Mouse (Mus musculus): Measurements from ENCODE around the gene Slc10a7. TPM values are rescaled to one million over a fixed set of nuclear protein-coding genes. Genes with fewer than 3 reads are reported as not detected.

Slc10a7 gene
- polyA plus RNA-seq, 1 experiment = 3.5 TPM

- H3K79me2 ChIP-seq (ENCODE audit: control insufficient read depth, insufficient read depth) = no peaks in the 10 kb centered on the region
- peaks cover 9% of the 10 kb centered on the region for H3K36me3 ChIP-seq (ENCODE audit: control insufficient read depth, insufficient read depth)
- no peak for TF ChIP-seq MYOG (IDR thresholded peaks at IDR 0.05; ENCODE audit: control insufficient read depth in 1 of 3, insufficient read depth in 1 of 3, insufficient read length in 2 of 3, low read depth in 2 of 3)
- no peak for TF ChIP-seq E2F4 (IDR thresholded peaks at IDR 0.05; ENCODE audit: insufficient read depth)
- TF ChIP-seq SRF (IDR thresholded peaks at IDR 0.05; ENCODE audit: control insufficient read depth, insufficient read length, low read depth) = no peak
- no peak for TF ChIP-seq MYOD1 (IDR thresholded peaks at IDR 0.05; ENCODE audit: control insufficient read depth in 1 of 3, insufficient read length in 2 of 3, low read depth in 2 of 3)
- TF ChIP-seq POLR2A (IDR thresholded peaks at IDR 0.05; ENCODE audit: insufficient read length, low read depth) = no peak
- no peak for TF ChIP-seq TCF12 (IDR thresholded peaks at IDR 0.05; ENCODE audit: insufficient read depth, poor library complexity, severe bottlenecking)
- no peak for TF ChIP-seq POLR2AphosphoS2 (IDR thresholded peaks at IDR 0.05; ENCODE audit: insufficient read length, low read depth)
- TF ChIP-seq REST (IDR thresholded peaks at IDR 0.05; ENCODE audit: insufficient read depth, insufficient read length) = no peak
- no peak for TF ChIP-seq TCF3 (IDR thresholded peaks at IDR 0.05; ENCODE audit: insufficient read length, low read depth)
- TF ChIP-seq USF1 (IDR thresholded peaks at IDR 0.05; ENCODE audit: low read depth) = no peak
- TF ChIP-seq MAX (IDR thresholded peaks at IDR 0.05; ENCODE audit: low read depth) = no peak
- TF ChIP-seq CEBPB (IDR thresholded peaks at IDR 0.05; ENCODE audit: insufficient read depth, poor library complexity, severe bottlenecking) = no peak
- no peak overlapping the region for H3K4me3 ChIP-seq
- H3K27me3 ChIP-seq (ENCODE audit: control insufficient read depth, insufficient read depth, insufficient read length) = no peaks in the 10 kb centered on the region
- no peak overlapping the region for H3K4me2 ChIP-seq (ENCODE audit: low read depth)
- no peak overlapping the region for H3ac ChIP-seq (ENCODE audit: control insufficient read depth, insufficient read length)
These were observed 189.2 kb downstream of the Slc10a7 start for GRCm38 (mm10) chr8:78698331-78698741.

- Histone ChIP-seq H3K4me3 (no peak overlapping the region), H3ac (ENCODE audit: control insufficient read depth, insufficient read length) (no peak overlapping the region), H3K4me2 (ENCODE audit: low read depth) (no peak overlapping the region)
These were observed 194.1 kb downstream of the Slc10a7 start for GRCm38 (mm10) chr8:78703068-78703820.

GRCm38 (mm10) chr8:78705980-78706379 lies 196.8 kb downstream of the Slc10a7 start:
- no peak for TF ChIP-seq TCF12 (IDR thresholded peaks at IDR 0.05; ENCODE audit: insufficient read depth, poor library complexity, severe bottlenecking)
- TF ChIP-seq E2F4 (IDR thresholded peaks at IDR 0.05; ENCODE audit: insufficient read depth) = no peak
- no peak for TF ChIP-seq POLR2A (IDR thresholded peaks at IDR 0.05; ENCODE audit: insufficient read length, low read depth)
- TF ChIP-seq USF1 (IDR thresholded peaks at IDR 0.05; ENCODE audit: low read depth) = no peak
- TF ChIP-seq POLR2AphosphoS2 (IDR thresholded peaks at IDR 0.05; ENCODE audit: insufficient read length, low read depth) = no peak
- no peak for TF ChIP-seq MAX (IDR thresholded peaks at IDR 0.05; ENCODE audit: low read depth)
- no peak for TF ChIP-seq MYOD1 (IDR thresholded peaks at IDR 0.05; ENCODE audit: control insufficient read depth in 1 of 3, insufficient read length in 2 of 3, low read depth in 2 of 3)
- no peak for TF ChIP-seq MYOG (IDR thresholded peaks at IDR 0.05; ENCODE audit: control insufficient read depth in 1 of 3, insufficient read depth in 1 of 3, insufficient read length in 2 of 3, low read depth in 2 of 3)
- TF ChIP-seq TCF3 (IDR thresholded peaks at IDR 0.05; ENCODE audit: insufficient read length, low read depth) = no peak
- TF ChIP-seq SRF (IDR thresholded peaks at IDR 0.05; ENCODE audit: control insufficient read depth, insufficient read length, low read depth) = no peak
- no peak for TF ChIP-seq CEBPB (IDR thresholded peaks at IDR 0.05; ENCODE audit: insufficient read depth, poor library complexity, severe bottlenecking)
- no peak for TF ChIP-seq REST (IDR thresholded peaks at IDR 0.05; ENCODE audit: insufficient read depth, insufficient read length)
- Histone ChIP-seq H3ac (ENCODE audit: control insufficient read depth, insufficient read length) (no peak overlapping the region), H3K4me2 (ENCODE audit: low read depth) (no peak overlapping the region), H3K27me3 (ENCODE audit: control insufficient read depth, insufficient read depth, insufficient read length) (no peaks in the 10 kb centered on the region), H3K79me2 (ENCODE audit: control insufficient read depth, insufficient read depth) (no peaks in the 10 kb centered on the region), H3K36me3 (ENCODE audit: control insufficient read depth, insufficient read depth) (no peaks in the 10 kb centered on the region), H3K4me3 (no peak overlapping the region)

More at GRCm38 (mm10) chr8:78703068-78703820, 194.1 kb downstream of the Slc10a7 start:
- no peaks in the 10 kb centered on the region for H3K27me3 ChIP-seq (ENCODE audit: control insufficient read depth, insufficient read depth, insufficient read length)
- H3K36me3 ChIP-seq (ENCODE audit: control insufficient read depth, insufficient read depth) = peaks cover 6% of the 10 kb centered on the region
- TF ChIP-seq MAX (IDR thresholded peaks at IDR 0.05; ENCODE audit: low read depth) (no peak), TCF12 (IDR thresholded peaks at IDR 0.05; ENCODE audit: insufficient read depth, poor library complexity, severe bottlenecking) (no peak), E2F4 (IDR thresholded peaks at IDR 0.05; ENCODE audit: insufficient read depth) (no peak), POLR2A (IDR thresholded peaks at IDR 0.05; ENCODE audit: insufficient read length, low read depth) (no peak), SRF (IDR thresholded peaks at IDR 0.05; ENCODE audit: control insufficient read depth, insufficient read length, low read depth) (no peak), REST (IDR thresholded peaks at IDR 0.05; ENCODE audit: insufficient read depth, insufficient read length) (no peak), MYOG (IDR thresholded peaks at IDR 0.05; ENCODE audit: control insufficient read depth in 1 of 3, insufficient read depth in 1 of 3, insufficient read length in 2 of 3, low read depth in 2 of 3) (no peak), TCF3 (IDR thresholded peaks at IDR 0.05; ENCODE audit: insufficient read length, low read depth) (no peak), CEBPB (IDR thresholded peaks at IDR 0.05; ENCODE audit: insufficient read depth, poor library complexity, severe bottlenecking) (no peak), MYOD1 (IDR thresholded peaks at IDR 0.05; ENCODE audit: control insufficient read depth in 1 of 3, insufficient read length in 2 of 3, low read depth in 2 of 3) (no peak), POLR2AphosphoS2 (IDR thresholded peaks at IDR 0.05; ENCODE audit: insufficient read length, low read depth) (no peak)
- H3K79me2 ChIP-seq (ENCODE audit: control insufficient read depth, insufficient read depth) = no peaks in the 10 kb centered on the region

- H3K27me3 ChIP-seq (ENCODE audit: control insufficient read depth, insufficient read depth, insufficient read length) = no peaks in the 10 kb centered on the region
- no peaks in the 10 kb centered on the region for H3K36me3 ChIP-seq (ENCODE audit: control insufficient read depth, insufficient read depth)
- H3K79me2 ChIP-seq (ENCODE audit: control insufficient read depth, insufficient read depth) = no peaks in the 10 kb centered on the region
- H3K4me2 ChIP-seq (ENCODE audit: low read depth) = no peak overlapping the region
- no peak overlapping the region for H3K4me3 ChIP-seq
- TF ChIP-seq REST (IDR thresholded peaks at IDR 0.05; ENCODE audit: insufficient read depth, insufficient read length) (no peak), MAX (IDR thresholded peaks at IDR 0.05; ENCODE audit: low read depth) (no peak), E2F4 (IDR thresholded peaks at IDR 0.05; ENCODE audit: insufficient read depth) (no peak), TCF3 (IDR thresholded peaks at IDR 0.05; ENCODE audit: insufficient read length, low read depth) (no peak), CEBPB (IDR thresholded peaks at IDR 0.05; ENCODE audit: insufficient read depth, poor library complexity, severe bottlenecking) (no peak), POLR2AphosphoS2 (IDR thresholded peaks at IDR 0.05; ENCODE audit: insufficient read length, low read depth) (no peak), MYOD1 (IDR thresholded peaks at IDR 0.05; ENCODE audit: control insufficient read depth in 1 of 3, insufficient read length in 2 of 3, low read depth in 2 of 3) (no peak)
- no peak overlapping the region for H3ac ChIP-seq (ENCODE audit: control insufficient read depth, insufficient read length)
These were observed 200.9 kb downstream of the Slc10a7 start for GRCm38 (mm10) chr8:78709948-78710644.

Measured in myocyte (in vitro differentiated cells).